In genomic region chr17:17383703-17384102, GRCm38 (mm10) we compare ENCODE assay signal across 33 mouse cellular contexts. TPM values are rescaled to one million over a fixed set of nuclear protein-coding genes. Genes with fewer than 3 reads are reported as not detected.
"Had no signal": no experiment of that assay in that cellular context is flagged by ENCODE, and none has a peak within 500 bp of the region (broad histone marks: within the 10 kb centered on the region; RNA-seq: fewer than 3 reads in every experiment).

No protein-coding gene starts in this region.

- H3K27me3 ChIP-seq: limb, embryonic 12.5 days; limb, embryonic 13.5 days; limb, embryonic 15.5 days; liver, embryonic 12.5 days; liver, embryonic 13.5 days; liver, embryonic 15.5 days; lung, embryonic 15.5 days; megakaryocyte, embryonic 14.5 days; midbrain, embryonic 12.5 days; midbrain, embryonic 13.5 days; midbrain, embryonic 15.5 days had no signal

- H3K9ac ChIP-seq: limb, embryonic 12.5 days; limb, embryonic 13.5 days; limb, embryonic 15.5 days; liver, embryonic 12.5 days; liver, embryonic 13.5 days; liver, embryonic 14.5 days; liver, embryonic 15.5 days; lung, embryonic 14.5 days; lung, embryonic 15.5 days; midbrain, embryonic 12.5 days; midbrain, embryonic 13.5 days; midbrain, embryonic 15.5 days had no signal

- H3K27ac ChIP-seq: left cerebral cortex, adult 2 months; limb, embryonic 10.5 days; limb, embryonic 12.5 days; limb, embryonic 13.5 days; limb, embryonic 15.5 days; liver, embryonic 12.5 days; liver, embryonic 13.5 days; liver, embryonic 14.5 days; liver, embryonic 15.5 days; lung, embryonic 15.5 days; macrophage; midbrain, embryonic 10.5 days; midbrain, embryonic 12.5 days; midbrain, embryonic 13.5 days; midbrain, embryonic 15.5 days had no signal

- DNase-seq: left cerebral cortex, postnatal 4 days; liver, embryonic 13.5 days; lung, adult 18-20 months; lung, adult 2 months; lung, embryonic 14.5 days; lung, postnatal 10 days; lung, postnatal 14 days; lung, postnatal 36 days; lung, postnatal 4 days; midbrain, embryonic 14.5 days had no signal

- H3K4me1 ChIP-seq: limb, embryonic 10.5 days; limb, embryonic 12.5 days; limb, embryonic 13.5 days; limb, embryonic 15.5 days; liver, embryonic 12.5 days; liver, embryonic 13.5 days; liver, embryonic 15.5 days; lung, embryonic 15.5 days; midbrain, embryonic 10.5 days; midbrain, embryonic 12.5 days; midbrain, embryonic 13.5 days; midbrain, embryonic 15.5 days had no signal

- H3K9me3 ChIP-seq: limb, embryonic 10.5 days; limb, embryonic 12.5 days; limb, embryonic 13.5 days; limb, embryonic 15.5 days; liver, embryonic 12.5 days; liver, embryonic 13.5 days; liver, embryonic 15.5 days; lung, embryonic 15.5 days; megakaryocyte, embryonic 14.5 days; midbrain, embryonic 10.5 days; midbrain, embryonic 12.5 days; midbrain, embryonic 13.5 days; midbrain, embryonic 15.5 days had no signal

- H3K4me3 ChIP-seq: left cerebral cortex, adult 2 months; limb, embryonic 10.5 days; limb, embryonic 12.5 days; limb, embryonic 13.5 days; limb, embryonic 15.5 days; liver, embryonic 12.5 days; liver, embryonic 13.5 days; liver, embryonic 15.5 days; lung, embryonic 15.5 days; megakaryocyte, embryonic 14.5 days; midbrain, embryonic 10.5 days; midbrain, embryonic 12.5 days; midbrain, embryonic 13.5 days; midbrain, embryonic 15.5 days; myocyte had no signal

- H3K4me2 ChIP-seq: limb, embryonic 12.5 days; limb, embryonic 13.5 days; limb, embryonic 15.5 days; liver, embryonic 12.5 days; liver, embryonic 13.5 days; liver, embryonic 15.5 days; lung, embryonic 14.5 days; lung, embryonic 15.5 days; midbrain, embryonic 11.5 days; midbrain, embryonic 12.5 days; midbrain, embryonic 13.5 days; midbrain, embryonic 15.5 days had no signal

- ATAC-seq: liver, embryonic 12.5 days; lung, postnatal 0 days; midbrain, embryonic 13.5 days; midbrain, embryonic 15.5 days; midbrain, embryonic 16.5 days had no signal

RNA-seq across cellular contexts. Expression of gene Lix1, which starts 18.8 kb away (rescaled TPM):
- total RNA-seq: megakaryocyte progenitor cell, adult 5-6 weeks; megakaryocyte, adult 5-6 weeks; megakaryocyte-erythroid progenitor cell, adult 5-6 weeks; monocyte, adult 5-6 weeks had no signal
